Mouse (Mus musculus) liver, embryonic 12.5 days (tissue): ENCODE data around the gene Six5. TPM values are rescaled to one million over a fixed set of nuclear protein-coding genes. Genes with fewer than 3 reads are reported as not detected.

ENCODE experiments used
- ATAC-seq: fragments of 200-750 bp; cut with Nextera tagmentation; 2 replicates; pipeline ENCODE4 v1.8.0; 2017; ENCODE audit warnings: moderate number of reproducible peaks, mild to moderate bottlenecking, moderate library complexity
- H3K27ac ChIP-seq: fragments of 300-500 bp; sonication (generic); 2 replicates; pipeline ENCODE4 v1.5.1; 2016; ENCODE audit warnings: mild to moderate bottlenecking
- H3K27me3 ChIP-seq: fragments of 300-500 bp; sonication (generic); replicated peaks from 2 replicates; pipeline ENCODE4 v1.6.1; 2016; ENCODE audit warnings: mild to moderate bottlenecking, moderate library complexity
- H3K36me3 ChIP-seq: fragments of 300-500 bp; sonication (generic); 2 replicates; pipeline ENCODE4 v1.6.1; 2016; ENCODE audit warnings: mild to moderate bottlenecking, moderate library complexity
- H3K4me1 ChIP-seq: fragments of 300-500 bp; sonication (generic); 2 replicates; pipeline ENCODE4 v1.6.1; 2016
- H3K4me2 ChIP-seq: fragments of 300-500 bp; sonication (generic); 2 replicates; pipeline ENCODE4 v1.6.1; 2016; ENCODE audit warnings: mild to moderate bottlenecking, moderate library complexity
- H3K4me3 ChIP-seq: fragments of 300-500 bp; sonication (generic); 2 replicates; pipeline ENCODE4 v1.5.1; 2016; ENCODE audit warnings: mild to moderate bottlenecking, moderate library complexity
- H3K9ac ChIP-seq: fragments of 300-500 bp; sonication (generic); 2 replicates; pipeline ENCODE4 v1.6.1; 2016; ENCODE audit warnings: mild to moderate bottlenecking, moderate library complexity
- H3K9me3 ChIP-seq: fragments of 300-500 bp; sonication (generic); replicated peaks from 2 replicates; pipeline ENCODE4 v1.6.1; 2016; ENCODE audit warnings: mild to moderate bottlenecking, moderate library complexity
- WGBS: fragments of 180-500 bp; shearing (Covaris S2); methylation state at CpG from one replicate; pipeline ENCODE4 v1.1.7; 2016; ENCODE audit not compliant: insufficient replicate concordance; 5-methylcytosine and 5-hydroxymethylcytosine counted together
- polyA plus RNA-seq: library from polyadenylated mRNA; unstranded; fragments of >200 nt; fragmentation: Nextera tagmentation; extraction: Ambion mirVana; gene quantifications from 2 replicates; pipeline ENCODE4 v1.2.1, GENCODE M21; 2016

The Six5 gene
- polyA plus RNA-seq, 1 experiment from 2014 or later: 1.8 TPM

GRCm38 (mm10) chr7:19088813-19089212 is 5.6 kb upstream of the Six5 start:
- 26% methylated on average over 10 of the region's 10 CpGs for WGBS
- Histone ChIP-seq H3K4me3 (no peak overlapping the region), H3K4me1 (peaks cover 71% of the 10 kb centered on the region)

GRCm38 (mm10) chr7:19091913-19092312 is 2.5 kb upstream of the Six5 start:
- Histone ChIP-seq H3K27ac (no peak overlapping the region), H3K9ac (no peak overlapping the region), H3K4me3 (peak overlapping the region; percentile 66; the same call in 1 of the 2 replicates), H3K36me3 (0 out of 2 replicates have a peak, but pooled peaks cover 5% of the 10 kb centered on the region), H3K27me3 (peaks cover 96% of the 10 kb centered on the region), H3K9me3 (no peaks in the 10 kb centered on the region), H3K4me1 (peaks cover 72% of the 10 kb centered on the region), H3K4me2 (peak overlapping the region; percentile 98)
- ATAC-seq: no peak
- WGBS: 26% methylated on average over 15 of the region's 17 CpGs

More at GRCm38 (mm10) chr7:19088813-19089212, 5.6 kb upstream of the Six5 start:
- no peak overlapping the region for H3K4me2 ChIP-seq
- H3K27me3 ChIP-seq: peaks cover 92% of the 10 kb centered on the region
- no peak for ATAC-seq
- H3K27ac ChIP-seq: no peak overlapping the region
- H3K36me3 ChIP-seq: 0 out of 2 replicates have a peak, but pooled peaks cover 5% of the 10 kb centered on the region
- no peak overlapping the region for H3K9ac ChIP-seq
- H3K9me3 ChIP-seq: no peaks in the 10 kb centered on the region

- Histone ChIP-seq H3K36me3 (no peaks in the 10 kb centered on the region), H3K27ac (peak overlapping the region; percentile 55), H3K27me3 (peaks cover 96% of the 10 kb centered on the region)
Observed at GRCm38 (mm10) chr7:19092381-19093173, 1.8 kb upstream of the Six5 start.

GRCm38 (mm10) chr7:19093174-19093521 is 1.2 kb upstream of the Six5 start:
- Histone ChIP-seq H3K27me3 (peaks cover 96% of the 10 kb centered on the region), H3K27ac (peak overlapping the region; percentile 55), H3K4me1 (peaks cover 67% of the 10 kb centered on the region), H3K4me2 (peak overlapping the region; percentile 98), H3K9ac (peak overlapping the region; percentile 75), H3K36me3 (no peaks in the 10 kb centered on the region), H3K9me3 (no peaks in the 10 kb centered on the region), H3K4me3 (peak overlapping the region; percentile 66)
- 0% methylated on average over 14 of the region's 15 CpGs for WGBS
- ATAC-seq: peak; percentile 66

More at GRCm38 (mm10) chr7:19092381-19093173, 1.8 kb upstream of the Six5 start:
- peak overlapping the region; percentile 66 for H3K4me3 ChIP-seq
- peak; percentile 36 for ATAC-seq
- peaks cover 72% of the 10 kb centered on the region for H3K4me1 ChIP-seq
- H3K4me2 ChIP-seq: peak overlapping the region; percentile 98
- peak overlapping the region; percentile 75 for H3K9ac ChIP-seq
- 10% methylated on average over 38 of the region's 38 CpGs for WGBS
- no peaks in the 10 kb centered on the region for H3K9me3 ChIP-seq

GRCm38 (mm10) chr7:19093537-19094385 is 633 bp upstream of the Six5 start:
- under 1% methylated on average over 45 of the region's 45 CpGs for WGBS
- H3K4me1 ChIP-seq: peaks cover 61% of the 10 kb centered on the region

GRCm38 (mm10) chr7:19094826-19095750 is 694 bp downstream of the Six5 start:
- no peak for ATAC-seq
- WGBS: under 1% methylated on average over 85 of the region's 87 CpGs
- Histone ChIP-seq H3K4me2 (peak overlapping the region; percentile 98), H3K9ac (peak overlapping the region; percentile 75), H3K4me3 (peak overlapping the region; percentile 66), H3K27me3 (peaks cover 98% of the 10 kb centered on the region), H3K9me3 (no peaks in the 10 kb centered on the region), H3K36me3 (no peaks in the 10 kb centered on the region), H3K4me1 (peaks cover 60% of the 10 kb centered on the region), H3K27ac (peak overlapping the region; percentile 80)

More at GRCm38 (mm10) chr7:19093537-19094385, 633 bp upstream of the Six5 start:
- Histone ChIP-seq H3K4me2 (peak overlapping the region; percentile 98), H3K27me3 (peaks cover 96% of the 10 kb centered on the region), H3K4me3 (peak overlapping the region; percentile 66), H3K27ac (peak overlapping the region; percentile 80), H3K9ac (peak overlapping the region; percentile 75), H3K36me3 (no peaks in the 10 kb centered on the region), H3K9me3 (no peaks in the 10 kb centered on the region)
- peak; percentile 82 for ATAC-seq

- 2% methylated on average over 19 of the region's 19 CpGs for WGBS
- H3K9ac ChIP-seq: peak overlapping the region; percentile 75
- H3K27ac ChIP-seq: peak overlapping the region; percentile 80; the same call in 1 of the 2 replicates
- peaks cover 95% of the 10 kb centered on the region for H3K27me3 ChIP-seq
- peak overlapping the region; percentile 98 for H3K4me2 ChIP-seq
- H3K36me3 ChIP-seq: no peaks in the 10 kb centered on the region
- H3K4me3 ChIP-seq: peak overlapping the region; percentile 66
- no peaks in the 10 kb centered on the region for H3K9me3 ChIP-seq
- no peak for ATAC-seq
- peaks cover 60% of the 10 kb centered on the region for H3K4me1 ChIP-seq
Observed at GRCm38 (mm10) chr7:19095751-19096110, 1.3 kb downstream of the Six5 start.

GRCm38 (mm10) chr7:19096421-19096976 is 2.1 kb downstream of the Six5 start:
- 45% methylated on average over 5 of the region's 5 CpGs for WGBS
- Histone ChIP-seq H3K27ac (peak overlapping the region; percentile 17; the same call in 1 of the 2 replicates), H3K4me1 (peaks cover 60% of the 10 kb centered on the region), H3K4me3 (peak overlapping the region; percentile 66), H3K9ac (no peak overlapping the region), H3K4me2 (peak overlapping the region; percentile 98), H3K27me3 (peaks cover 91% of the 10 kb centered on the region), H3K36me3 (no peaks in the 10 kb centered on the region), H3K9me3 (no peaks in the 10 kb centered on the region)
- no peak for ATAC-seq

- Histone ChIP-seq H3K27ac (no peak overlapping the region), H3K27me3 (peaks cover 91% of the 10 kb centered on the region), H3K4me3 (no peak overlapping the region), H3K4me2 (no peak overlapping the region), H3K9ac (no peak overlapping the region), H3K9me3 (no peaks in the 10 kb centered on the region), H3K4me1 (peaks cover 54% of the 10 kb centered on the region), H3K36me3 (no peaks in the 10 kb centered on the region)
- WGBS: 15% methylated on average over 2 of the region's 2 CpGs
- ATAC-seq: no peak
Observed at GRCm38 (mm10) chr7:19097217-19097616, 2.8 kb downstream of the Six5 start.

- H3K4me1 ChIP-seq: peaks cover 48% of the 10 kb centered on the region
- no peak overlapping the region for H3K4me2 ChIP-seq
- no peaks in the 10 kb centered on the region for H3K36me3 ChIP-seq
- peaks cover 91% of the 10 kb centered on the region for H3K27me3 ChIP-seq
- H3K27ac ChIP-seq: no peak overlapping the region
- H3K4me3 ChIP-seq: no peak overlapping the region
- no peak overlapping the region for H3K9ac ChIP-seq
- ATAC-seq: no peak
- no peaks in the 10 kb centered on the region for H3K9me3 ChIP-seq
Observed at GRCm38 (mm10) chr7:19097863-19098262, 3.5 kb downstream of the Six5 start.

- Histone ChIP-seq H3K27ac (no peak overlapping the region), H3K9me3 (no peaks in the 10 kb centered on the region), H3K9ac (no peak overlapping the region), H3K27me3 (peaks cover 88% of the 10 kb centered on the region), H3K36me3 (no peaks in the 10 kb centered on the region), H3K4me2 (no peak overlapping the region), H3K4me1 (peaks cover 38% of the 10 kb centered on the region), H3K4me3 (no peak overlapping the region)
- WGBS: 63% methylated on average over 7 of the region's 7 CpGs
- ATAC-seq: no peak
Observed at GRCm38 (mm10) chr7:19098811-19099210, 4.4 kb downstream of the Six5 start.
